Mouse (Mus musculus): ENCODE results near the gene Tfpi.
"Not testable (repeated sequence)": the region's sequence is repeated elsewhere in the genome, so short reads cannot be mapped to it uniquely, and the experiment has no call there.

Tfpi gene

DNA sequence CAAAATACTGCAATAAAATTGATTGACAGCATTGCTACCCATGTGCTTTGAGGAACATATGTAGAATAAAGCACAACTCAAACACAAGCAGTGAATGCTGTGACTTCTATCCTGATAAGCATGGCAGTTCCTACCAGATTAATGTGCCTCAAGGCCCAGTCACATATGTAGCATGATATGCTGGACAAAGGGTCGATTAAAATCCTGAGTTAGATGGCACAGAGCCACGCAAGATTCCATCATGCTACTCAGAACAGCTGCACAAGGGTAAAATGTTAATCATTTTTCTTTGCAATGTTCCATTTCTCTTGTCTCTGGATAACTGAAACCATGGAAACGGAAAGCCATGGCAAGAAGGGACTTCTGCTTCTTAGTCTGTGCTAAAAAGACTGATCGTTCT is 80.0 kb downstream of the Tfpi start:
- intact Hi-C loops (cut with DNase I) = no loop called here

DNA sequence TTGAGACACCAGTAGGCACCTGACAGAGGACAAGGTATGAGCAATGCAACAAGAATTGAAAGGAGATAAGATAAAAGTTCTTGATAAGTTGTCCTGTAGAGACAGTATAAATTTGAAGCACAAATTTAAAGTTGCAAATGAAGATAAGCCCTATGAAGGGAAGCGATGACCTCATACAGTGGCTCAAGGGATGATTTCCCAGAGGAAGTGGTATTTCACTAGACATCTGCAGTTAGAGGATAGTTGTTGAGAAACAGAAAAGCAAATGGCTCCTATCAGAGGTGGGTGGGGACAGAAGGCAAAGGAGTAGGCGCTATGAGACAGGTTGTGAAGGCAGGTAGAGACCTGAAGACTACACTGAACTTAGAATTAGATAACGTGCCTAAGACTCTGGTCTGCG is 83.3 kb downstream of the Tfpi start:
- intact Hi-C loops (cut with DNase I) = no loop called here

DNA sequence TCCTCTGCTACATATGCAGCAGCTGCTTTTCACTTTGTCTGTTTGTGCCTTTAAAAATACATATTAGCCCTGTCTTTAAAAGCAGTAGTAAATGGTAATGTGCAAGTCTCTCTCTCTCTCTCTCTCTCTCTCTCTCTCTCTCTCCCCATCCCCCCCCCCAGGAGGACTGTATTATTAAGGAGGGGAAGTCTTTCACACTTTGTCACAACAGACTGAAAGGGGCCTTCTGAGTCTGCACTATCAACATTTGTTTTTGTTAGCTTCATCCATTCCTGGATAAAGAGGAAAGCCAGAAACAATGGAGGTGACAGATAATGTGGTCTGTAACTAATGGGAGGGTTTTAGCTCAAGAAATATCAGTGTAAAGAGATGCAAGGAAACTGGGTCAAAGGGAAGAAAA is 87.5 kb downstream of the Tfpi start:
- intact Hi-C loops (cut with DNase I) = no loop called here

DNA sequence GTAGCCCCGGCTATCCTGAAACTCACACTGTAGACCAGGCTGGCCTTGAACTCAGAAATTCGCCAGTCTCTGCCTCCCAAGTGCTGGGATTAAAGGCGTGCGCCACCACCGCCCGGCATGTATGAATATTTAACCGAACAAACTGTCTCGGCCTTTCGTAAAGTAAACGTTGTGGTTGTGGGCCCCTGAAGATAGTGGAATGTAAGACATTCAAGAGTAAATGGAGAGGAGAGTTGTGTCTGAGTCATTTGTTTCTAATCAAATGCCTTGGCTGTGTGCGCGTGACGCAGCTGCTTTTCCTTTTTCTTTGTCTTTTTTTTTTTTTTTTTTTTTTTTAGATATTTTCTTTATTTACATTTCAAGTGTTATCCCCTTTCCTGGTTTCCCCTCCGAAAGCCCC is 88.0 kb downstream of the Tfpi start:
- intact Hi-C loops (cut with DNase I) = not testable (repeated sequence)

DNA sequence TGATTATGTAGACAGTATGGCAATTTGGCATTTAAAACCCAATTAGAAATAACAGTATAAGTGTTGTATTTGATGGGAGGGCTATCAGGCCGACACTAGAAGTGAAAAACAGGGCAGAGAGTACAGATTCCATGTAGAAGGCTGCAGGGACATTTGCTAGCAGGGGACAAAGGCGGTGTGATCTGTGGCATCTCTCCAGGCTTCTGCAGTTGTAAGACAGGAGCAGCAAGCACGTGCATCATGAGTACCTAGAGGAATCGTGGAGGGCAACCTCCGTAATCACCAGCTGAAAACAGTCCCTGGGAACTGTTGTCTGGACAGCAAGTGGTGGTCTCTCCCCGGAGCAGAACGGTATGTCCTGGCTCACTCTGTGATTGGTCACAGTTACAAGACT is 88.6 kb downstream of the Tfpi start:
- intact Hi-C loops (cut with DNase I) = no loop called here

DNA sequence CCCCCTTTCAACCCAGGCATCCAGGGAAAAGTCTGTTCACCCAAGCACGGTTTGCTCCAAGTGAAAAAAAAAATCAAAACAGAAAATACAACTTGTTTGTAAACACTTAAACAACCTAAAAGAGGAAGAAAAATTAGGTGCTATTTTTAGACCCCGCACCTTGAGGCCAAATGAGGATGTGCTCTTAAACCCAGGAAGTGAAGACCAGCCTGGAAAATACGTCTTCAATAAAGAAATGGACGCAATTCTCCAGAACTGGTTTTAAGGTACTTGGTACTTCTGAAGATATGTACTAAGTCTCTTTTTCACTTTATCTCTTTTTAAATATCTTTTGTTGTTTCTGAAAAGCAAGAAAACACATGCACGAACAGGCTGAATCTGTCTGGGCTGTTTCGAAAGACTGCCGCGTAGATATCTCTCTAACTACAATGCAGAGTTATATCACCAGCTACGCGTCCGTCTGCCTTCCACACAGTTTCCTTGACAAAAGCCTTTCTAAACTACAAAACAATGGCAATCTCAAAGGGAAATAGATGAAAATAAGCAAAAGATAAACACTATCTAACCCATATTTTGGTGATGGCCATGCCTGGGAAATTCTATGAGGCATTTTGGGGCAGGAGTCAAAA is 89.1 kb downstream of the Tfpi start:
- intact Hi-C loops (cut with DNase I) = no loop called here

DNA sequence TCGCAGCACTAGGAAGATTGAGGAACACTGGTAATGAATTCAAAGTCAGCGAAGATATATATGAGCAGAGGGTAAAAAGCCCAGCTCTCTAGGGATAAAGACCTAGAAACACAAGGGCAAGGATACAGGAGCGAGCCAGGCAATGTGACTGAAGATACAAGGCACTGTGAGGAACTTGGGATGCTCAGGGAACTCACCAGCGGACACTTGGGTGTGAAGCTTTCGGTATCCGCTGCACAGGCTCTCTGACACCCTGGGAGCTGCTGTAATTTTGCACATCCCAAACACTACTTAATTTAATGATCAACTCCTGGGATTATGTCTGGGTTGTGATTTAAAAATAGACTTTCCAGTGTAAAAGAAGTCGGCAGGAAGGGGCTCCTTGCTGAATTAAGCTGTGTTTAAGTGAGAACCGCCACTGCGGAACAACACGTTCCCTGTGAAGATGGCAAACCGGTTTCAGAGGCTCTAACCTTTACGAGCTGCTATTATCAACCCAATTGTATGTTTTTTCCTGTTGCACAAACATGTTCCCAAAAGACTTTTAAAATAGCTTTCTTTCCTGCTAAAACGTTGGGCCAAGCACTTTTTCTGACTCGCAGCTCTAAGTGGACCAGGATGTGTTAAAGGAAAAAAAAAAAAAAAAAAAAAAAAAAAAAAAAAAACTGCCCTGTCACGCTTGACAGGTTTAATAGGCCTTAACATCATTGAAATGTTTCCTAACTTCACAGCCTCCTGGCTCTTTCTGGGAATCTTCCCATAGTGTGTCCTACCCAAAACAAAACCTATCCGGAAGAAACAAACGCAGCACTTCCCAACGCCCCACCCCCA is 89.8 kb downstream of the Tfpi start:
- intact Hi-C loops (cut with DNase I) = no loop called here

DNA sequence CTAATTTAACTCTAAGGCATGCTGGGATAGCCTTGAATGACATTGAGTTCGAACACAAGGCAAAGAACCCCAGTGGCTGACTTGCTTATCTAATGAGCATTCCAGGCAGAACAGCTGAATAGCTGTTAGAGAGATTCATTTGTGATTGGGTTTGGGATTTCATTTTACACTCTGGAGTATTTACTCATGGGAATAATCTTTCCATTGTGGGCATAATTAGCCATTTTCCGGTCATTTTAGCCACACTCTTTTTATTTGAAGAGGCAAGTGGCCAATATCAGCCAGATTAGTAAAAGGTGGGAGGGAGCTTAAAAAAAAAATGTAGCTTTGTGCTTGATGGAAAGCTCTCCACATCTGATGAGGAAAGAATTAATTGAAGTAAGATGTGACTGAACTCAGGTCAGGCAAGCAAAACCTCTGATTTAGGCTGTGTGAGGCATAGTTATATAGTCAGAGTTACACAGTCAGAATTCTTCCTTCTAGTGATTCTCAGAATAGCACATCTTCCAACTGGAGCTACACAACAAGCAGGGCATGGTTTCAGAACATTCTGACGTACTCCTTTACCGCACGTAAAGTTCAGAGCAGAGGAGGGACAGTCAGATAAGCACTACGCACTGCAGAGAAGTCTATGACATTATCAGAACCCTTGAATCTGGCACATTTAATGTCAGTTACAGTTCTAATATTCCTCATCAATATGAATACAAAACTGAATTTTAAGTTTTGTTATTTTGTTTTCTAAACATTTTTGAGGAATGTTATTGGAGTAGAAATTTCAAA is 91.5 kb downstream of the Tfpi start:
- intact Hi-C loops (cut with DNase I) = no loop called here

DNA sequence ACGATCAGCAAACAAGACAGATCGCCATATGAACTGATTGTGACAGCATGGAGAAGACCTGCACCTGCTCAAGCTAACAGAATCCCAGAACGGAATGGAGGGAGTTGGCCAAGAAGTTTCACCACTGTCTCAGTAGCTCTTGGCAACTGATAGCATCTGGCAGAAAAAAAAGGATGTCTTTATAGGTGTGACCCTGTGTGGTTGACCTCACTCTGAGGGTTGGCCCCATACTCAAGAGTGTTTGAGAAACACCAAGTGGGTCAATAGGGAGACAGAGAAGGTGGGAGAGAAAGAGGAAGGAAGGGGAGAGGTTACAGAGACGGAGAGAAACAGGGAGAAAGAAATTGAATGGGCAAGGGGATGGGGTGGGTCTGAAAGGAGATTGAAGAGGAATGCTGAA is 92.7 kb downstream of the Tfpi start:
- intact Hi-C loops (cut with DNase I) = no loop called here

All from adrenal gland (tissue).